Mouse (Mus musculus) stomach, embryonic 16.5 days (tissue): Measurements from ENCODE around the gene Cldn3. TPM values are rescaled to one million over a fixed set of nuclear protein-coding genes. Genes with fewer than 3 reads are reported as not detected.
"Not testable (repeated sequence)": the region's sequence is repeated elsewhere in the genome, so short reads cannot be mapped to it uniquely, and the experiment has no call there.

Source experiments
- ATAC-seq: fragments of 200-750 bp; cut with Nextera tagmentation; 2 replicates; pipeline ENCODE4 v1.8.0; 2017; ENCODE audit warnings: moderate number of reproducible peaks, moderate TSS enrichment; ENCODE audit not compliant: insufficient read depth, low FRiP score
- H3K27ac ChIP-seq: fragments of 300-500 bp; sonication (generic); 2 replicates; pipeline ENCODE4 v1.5.1; 2014; ENCODE audit warnings: low read length
- H3K27me3 ChIP-seq: fragments of 300-500 bp; sonication (generic); 2 replicates; pipeline ENCODE4 v1.6.1; 2014; ENCODE audit warnings: low read length, control low read depth, mixed read lengths; ENCODE audit not compliant: control insufficient read depth, insufficient read depth
- H3K36me3 ChIP-seq: fragments of 300-500 bp; sonication (generic); 2 replicates; pipeline ENCODE4 v1.6.1; 2014; ENCODE audit warnings: low read length; ENCODE audit not compliant: control insufficient read depth, insufficient read depth
- H3K4me1 ChIP-seq: fragments of 300-500 bp; sonication (generic); 2 replicates; pipeline ENCODE4 v1.6.1; 2014; ENCODE audit warnings: low read length, control low read depth, mixed read lengths; ENCODE audit not compliant: control insufficient read depth, insufficient read depth
- H3K4me2 ChIP-seq: fragments of 300-500 bp; sonication (generic); 2 replicates; pipeline ENCODE4 v1.6.1; 2014; ENCODE audit warnings: low read depth, low read length, mixed read lengths
- H3K4me3 ChIP-seq: fragments of 300-500 bp; sonication (generic); replicated peaks from 2 replicates; pipeline ENCODE4 v1.5.1; 2014; ENCODE audit warnings: mild to moderate bottlenecking, low read length
- H3K9ac ChIP-seq: fragments of 300-500 bp; sonication (generic); 2 replicates; pipeline ENCODE4 v1.6.1; 2014; ENCODE audit warnings: low read length
- H3K9me3 ChIP-seq: fragments of 300-500 bp; sonication (generic); replicated peaks from 2 replicates; pipeline ENCODE4 v1.6.1; 2016; ENCODE audit warnings: low read length, control low read depth; ENCODE audit not compliant: control insufficient read depth
- WGBS: fragments of 180-500 bp; shearing (Covaris S2); extraction: QIAGEN DNeasy Blood & Tissue Kit; methylation state at CpG from one replicate; pipeline ENCODE4 v1.1.7; 2014; 5-methylcytosine and 5-hydroxymethylcytosine counted together
- polyA plus RNA-seq: library from polyadenylated mRNA; unstranded; fragments of >200 nt; fragmentation: Nextera tagmentation; extraction: Ambion mirVana; gene quantifications from 2 replicates; pipeline ENCODE4 v1.2.1, GENCODE M21; 2015

Gene Cldn3
- 83.9 and 89.2 TPM in 2 replicates for polyA plus RNA-seq

GRCm38 (mm10) chr5:134985633-134986297, at the start of gene Cldn3:
Gene Cldn3 (plus strand): TSS chr5:134986214.
- peak; percentile 91 for ATAC-seq
- WGBS = 2% methylated on average over 25 of the region's 25 CpGs
- H3K9me3 ChIP-seq = no peaks in the 10 kb centered on the region
- peak within 1 kb of the TSS; percentile 44 for H3K4me3 ChIP-seq
- H3K9ac ChIP-seq = peak within 1 kb of the TSS; percentile 73
- no peaks in the 10 kb centered on the region for H3K36me3 ChIP-seq
- H3K27me3 ChIP-seq = peaks cover 31% of the 10 kb centered on the region
- peak within 1 kb of the TSS; percentile 85 for H3K27ac ChIP-seq
- H3K4me1 ChIP-seq = peaks cover 14% of the 10 kb centered on the region; the same call in 1 of the 2 replicates
- peak within 1 kb of the TSS; percentile 49 for H3K4me2 ChIP-seq

- no peak for ATAC-seq
- Histone ChIP-seq H3K27ac (peak overlapping the region; percentile 55), H3K4me2 (no peak overlapping the region), H3K9me3 (no peaks in the 10 kb centered on the region), H3K4me1 (peaks cover 6% of the 10 kb centered on the region; the same call in 1 of the 2 replicates), H3K9ac (no peak overlapping the region), H3K27me3 (no peaks in the 10 kb centered on the region), H3K36me3 (no peaks in the 10 kb centered on the region), H3K4me3 (no peak overlapping the region)
- WGBS = 69% methylated on average over 6 of the region's 6 CpGs
These were observed 49.3 kb upstream of the Cldn3 start for GRCm38 (mm10) chr5:134936626-134937185.

DNA sequence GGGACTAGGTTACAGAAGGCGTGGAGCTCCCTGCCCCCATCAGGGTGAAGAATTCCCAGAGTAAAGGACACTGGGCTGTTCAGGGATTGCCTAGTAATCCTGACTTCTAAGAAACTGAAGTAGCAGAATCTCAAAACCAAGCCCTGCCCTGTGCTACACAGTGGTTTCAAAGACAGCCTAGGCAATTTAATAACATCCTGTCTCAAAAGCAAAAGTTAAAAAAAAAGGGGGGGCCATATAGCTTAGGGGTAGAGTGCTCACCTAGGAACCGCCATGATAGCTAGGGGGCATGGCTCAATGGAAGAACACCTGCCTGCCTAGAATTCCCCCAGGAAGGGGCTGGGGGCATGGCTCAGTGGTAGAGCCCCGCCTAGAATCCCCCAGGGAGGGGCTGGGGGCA, 46.9 kb upstream of the Cldn3 start:
- H3K9ac ChIP-seq = no peak overlapping the region
- no peaks in the 10 kb centered on the region for H3K4me1 ChIP-seq
- H3K4me2 ChIP-seq = no peak overlapping the region
- no peak overlapping the region for H3K27ac ChIP-seq
- 78% methylated on average over 3 of the region's 3 CpGs for WGBS
- H3K27me3 ChIP-seq = no peaks in the 10 kb centered on the region
- no peaks in the 10 kb centered on the region for H3K36me3 ChIP-seq
- H3K9me3 ChIP-seq = no peaks in the 10 kb centered on the region
- no peak overlapping the region for H3K4me3 ChIP-seq
- no peak for ATAC-seq

DNA sequence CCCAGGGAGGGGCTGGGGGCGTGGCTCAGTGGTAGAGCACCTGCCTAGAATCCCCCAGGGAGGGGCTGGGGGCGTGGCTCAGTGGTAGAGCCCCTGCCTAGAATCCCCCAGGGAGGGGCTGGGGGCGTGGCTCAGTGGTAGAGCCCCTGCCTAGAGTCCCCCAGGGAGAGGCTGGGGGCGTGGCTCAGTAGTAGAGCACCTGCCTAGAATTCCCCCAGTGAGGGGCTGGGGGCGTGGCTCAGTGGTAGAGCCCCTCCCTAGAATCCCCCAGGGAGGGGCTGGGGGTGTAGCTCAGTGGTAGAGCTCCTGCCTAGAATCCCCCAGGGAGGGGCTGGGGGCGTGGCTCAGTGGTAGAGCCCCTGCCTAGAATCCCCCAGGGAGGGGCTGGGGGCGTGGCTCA, 46.5 kb upstream of the Cldn3 start:
- not testable (repeated sequence) for H3K4me1 ChIP-seq, H3K9me3 ChIP-seq, H3K4me3 ChIP-seq, H3K27ac ChIP-seq, H3K4me2 ChIP-seq, ATAC-seq, H3K27me3 ChIP-seq, H3K9ac ChIP-seq, H3K36me3 ChIP-seq
- WGBS = 95% methylated on average over 2 of the region's 7 CpGs

DNA sequence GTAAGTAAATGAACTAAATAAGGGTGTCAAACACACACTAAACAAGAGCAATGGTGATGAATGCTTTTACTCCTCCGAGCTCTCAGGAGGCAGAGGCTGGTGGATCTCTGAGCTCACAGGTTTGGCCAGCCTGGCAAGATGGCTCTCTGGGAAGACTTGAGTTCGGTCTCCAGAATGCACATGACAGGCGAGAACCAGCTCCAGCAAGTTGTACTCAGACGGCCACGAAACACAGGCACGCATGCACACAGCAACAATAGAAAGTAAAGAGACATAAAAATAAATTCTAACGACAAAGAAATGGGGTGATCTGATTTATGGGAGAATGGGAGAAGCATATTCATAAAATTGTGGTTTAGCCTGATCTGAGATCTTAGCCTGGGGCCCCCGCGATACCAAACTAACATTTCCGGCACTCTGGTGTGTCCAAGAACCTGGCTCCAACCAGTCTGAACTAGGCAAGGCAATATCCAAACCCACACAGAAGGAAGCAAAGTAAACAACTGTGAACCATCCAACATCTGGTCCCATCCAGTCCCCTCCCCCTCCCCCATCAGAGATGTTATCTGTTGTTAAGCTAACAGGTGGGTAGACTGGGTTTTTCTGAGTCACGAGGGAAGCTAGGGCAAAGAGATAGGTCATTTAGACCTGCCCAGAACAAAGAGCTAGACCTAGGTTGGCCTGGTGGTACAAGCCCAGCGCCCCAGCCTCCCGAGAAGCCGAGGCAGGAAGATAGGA, 44.4 kb upstream of the Cldn3 start:
- Histone ChIP-seq H3K27me3 (no peaks in the 10 kb centered on the region), H3K4me3 (no peak overlapping the region), H3K4me2 (no peak overlapping the region), H3K9me3 (no peaks in the 10 kb centered on the region), H3K36me3 (no peaks in the 10 kb centered on the region), H3K4me1 (no peaks in the 10 kb centered on the region), H3K27ac (peak overlapping the region; percentile 57), H3K9ac (no peak overlapping the region)
- 62% methylated on average over 14 of the region's 14 CpGs for WGBS
- ATAC-seq = no peak

GRCm38 (mm10) chr5:134942740-134943139, 43.3 kb upstream of the Cldn3 start:
- Histone ChIP-seq H3K4me1 (peaks cover 8% of the 10 kb centered on the region), H3K36me3 (no peaks in the 10 kb centered on the region), H3K4me2 (no peak overlapping the region), H3K9me3 (no peaks in the 10 kb centered on the region), H3K4me3 (no peak overlapping the region), H3K9ac (no peak overlapping the region), H3K27me3 (no peaks in the 10 kb centered on the region), H3K27ac (no peak overlapping the region)
- ATAC-seq = no peak
- 61% methylated on average over 2 of the region's 2 CpGs for WGBS

- Histone ChIP-seq H3K4me1 (peaks cover 13% of the 10 kb centered on the region), H3K27me3 (no peaks in the 10 kb centered on the region), H3K27ac (peak overlapping the region; percentile 37), H3K9me3 (no peaks in the 10 kb centered on the region), H3K36me3 (no peaks in the 10 kb centered on the region), H3K4me3 (peak overlapping the region; percentile 54; the same call in 1 of the 2 replicates), H3K4me2 (peak overlapping the region; percentile 38; the same call in 1 of the 2 replicates), H3K9ac (no peak overlapping the region)
- no peak for ATAC-seq
- WGBS = 50% methylated on average over 5 of the region's 5 CpGs
These were observed 41.8 kb upstream of the Cldn3 start for GRCm38 (mm10) chr5:134944179-134944578.

DNA sequence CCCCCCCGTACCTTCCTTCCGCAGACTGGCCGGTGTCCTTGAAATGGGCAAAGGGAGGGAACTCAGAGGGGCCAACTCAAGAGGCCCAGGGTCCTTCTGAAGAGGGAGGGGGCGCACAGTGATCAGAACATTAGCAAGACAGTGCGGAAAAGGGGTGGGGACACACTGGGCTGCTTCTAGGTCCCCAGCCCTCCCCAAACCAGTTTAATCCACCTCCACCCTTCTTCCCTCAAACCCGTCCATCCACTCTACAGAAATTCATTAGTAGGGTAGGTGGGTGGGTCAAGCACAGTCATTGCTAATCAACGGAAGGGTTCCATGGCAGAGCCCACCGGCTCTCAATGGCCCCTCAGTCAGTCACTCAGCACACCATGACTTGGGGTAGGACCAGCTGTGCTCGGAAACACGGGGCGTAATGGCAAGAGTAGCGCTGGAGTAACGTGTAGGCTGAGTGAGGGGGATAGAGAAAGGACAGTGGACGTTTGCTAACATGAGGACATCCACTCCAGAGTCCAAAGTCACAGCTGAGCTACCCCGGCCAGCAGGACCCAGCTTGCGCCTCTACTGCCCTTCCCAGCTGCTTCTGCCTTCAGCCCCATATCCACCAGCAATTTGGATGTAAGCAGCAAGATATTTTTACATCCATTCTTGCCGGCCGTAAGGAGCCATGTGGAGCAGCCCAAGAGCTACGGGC, 40.6 kb upstream of the Cldn3 start:
- H3K9ac ChIP-seq = peak overlapping the region; percentile 76
- H3K4me2 ChIP-seq = peak overlapping the region; percentile 38
- H3K4me3 ChIP-seq = peak overlapping the region; percentile 54
- H3K4me1 ChIP-seq = peaks cover 13% of the 10 kb centered on the region
- 41% methylated on average over 18 of the region's 19 CpGs for WGBS
- H3K36me3 ChIP-seq = no peaks in the 10 kb centered on the region
- H3K27ac ChIP-seq = peak overlapping the region; percentile 94
- no peak for ATAC-seq
- no peaks in the 10 kb centered on the region for H3K27me3 ChIP-seq
- no peaks in the 10 kb centered on the region for H3K9me3 ChIP-seq
